Mouse (Mus musculus) MEL (cell line): ENCODE results near the gene Slc44a5. TPM values are rescaled to one million over a fixed set of nuclear protein-coding genes. Genes with fewer than 3 reads are reported as not detected.
"Not testable (repeated sequence)": the region's sequence is repeated elsewhere in the genome, so short reads cannot be mapped to it uniquely, and the experiment has no call there.

Experiments
- DNase-seq: peaks from one replicate; pipeline ENCODE4 v3.0.0; 2011; ENCODE audit warnings: low read depth, low spot score
- H3K27ac ChIP-seq: 2 replicates; pipeline ENCODE4 v1.5.1; 2012; ENCODE audit warnings: low read depth, mild to moderate bottlenecking, control low read depth, low read length, moderate library complexity; ENCODE audit not compliant: control insufficient read depth
- H3K27me3 ChIP-seq, 2 experiments: fragments of 150-350 bp in 1 of 2; sonication (generic) in 1 of 2; 2 replicates each; pipeline ENCODE4 v1.6.1; 2012; ENCODE audit warnings: low read length in 2 of 2, mild to moderate bottlenecking in 2 of 2, improper control_type of control experiment in 1 of 2, moderate library complexity in 1 of 2; ENCODE audit not compliant: insufficient read depth in 2 of 2, control insufficient read depth in 1 of 2
- H3K36me3 ChIP-seq, 2 experiments: 2 replicates each; pipeline ENCODE4 v1.6.1; 2012 to 2014; ENCODE audit warnings: low read length in 2 of 2, improper control_type of control experiment in 1 of 2, inconsistent platforms in 1 of 2, mild to moderate bottlenecking in 1 of 2; ENCODE audit not compliant: insufficient read depth in 2 of 2, control insufficient read depth in 1 of 2
- H3K4me1 ChIP-seq, 2 experiments: fragments of 150-350 bp in 1 of 2; sonication (generic) in 1 of 2; 2 replicates each; pipeline ENCODE4 v1.6.1; 2012; ENCODE audit warnings: low read length in 2 of 2, improper control_type of control experiment in 1 of 2, mild to moderate bottlenecking in 1 of 2; ENCODE audit not compliant: insufficient read depth in 2 of 2, control insufficient read depth in 1 of 2
- H3K4me3 ChIP-seq, 2 experiments: fragments of 150-350 bp in 1 of 2; sonication (generic) in 1 of 2; 2 replicates each; pipeline ENCODE4 v1.5.1; 2012; ENCODE audit warnings: low read depth in 2 of 2, low read length in 2 of 2, mild to moderate bottlenecking in 2 of 2, moderate library complexity in 2 of 2, control low read depth in 1 of 2, improper control_type of control experiment in 1 of 2; ENCODE audit not compliant: control insufficient read depth in 1 of 2, insufficient read depth in 1 of 2
- H3K79me2 ChIP-seq: 2 replicates; pipeline ENCODE4 v1.6.1; 2012; ENCODE audit warnings: mild to moderate bottlenecking, low read length, moderate library complexity; ENCODE audit not compliant: control insufficient read depth, poor library complexity, insufficient read depth
- H3K9ac ChIP-seq: 2 replicates; pipeline ENCODE4 v1.6.1; 2012; ENCODE audit warnings: low read depth, mild to moderate bottlenecking, control low read depth, low read length, moderate library complexity; ENCODE audit not compliant: control insufficient read depth, poor library complexity, severe bottlenecking
- H3K9me3 ChIP-seq: fragments of 150-350 bp; sonication (generic); replicated peaks from 2 replicates; pipeline ENCODE4 v1.6.1; 2012; ENCODE audit warnings: mild to moderate bottlenecking, low read length, improper control_type of control experiment, moderate library complexity; ENCODE audit not compliant: insufficient read depth
- CHD1 ChIP-seq: IDR thresholded peaks from 2 replicates; pipeline ENCODE4 v1.6.1; 2012; ENCODE audit warnings: low read depth, mild to moderate bottlenecking, inconsistent platforms, low read length, improper control_type of control experiment
- CHD2 ChIP-seq: IDR thresholded peaks from 2 replicates; pipeline ENCODE4 v1.6.1; 2011; ENCODE audit warnings: low read length, improper control_type of control experiment
- E2F4 ChIP-seq: IDR thresholded peaks from 2 replicates; pipeline ENCODE4 v1.6.1; 2011; ENCODE audit warnings: low read depth, low read length, improper control_type of control experiment, borderline replicate concordance
- KAT2A ChIP-seq: conservative IDR thresholded peaks from 2 replicates; pipeline ENCODE4 v1.6.1; 2012; ENCODE audit warnings: low read depth, low read length, improper control_type of control experiment, inconsistent platforms
- MAFK ChIP-seq: IDR thresholded peaks from 2 replicates; pipeline ENCODE4 v1.6.1; 2011; ENCODE audit warnings: low read depth, mild to moderate bottlenecking, low read length, improper control_type of control experiment, borderline replicate concordance
- MYB ChIP-seq: IDR thresholded peaks from 2 replicates; pipeline ENCODE4 v1.6.1; 2011; ENCODE audit warnings: mild to moderate bottlenecking, low read depth, low read length, improper control_type of control experiment
- RAD21 ChIP-seq: IDR thresholded peaks from 2 replicates; pipeline ENCODE4 v1.6.1; 2011; ENCODE audit warnings: mild to moderate bottlenecking, low read depth, low read length, improper control_type of control experiment
- RCOR1 ChIP-seq: IDR thresholded peaks from 2 replicates; pipeline ENCODE4 v1.6.1; 2012; ENCODE audit warnings: low read depth, mild to moderate bottlenecking, inconsistent platforms, low read length, improper control_type of control experiment
- UBTF ChIP-seq: IDR thresholded peaks from 2 replicates; pipeline ENCODE4 v1.6.1; 2012; ENCODE audit warnings: low read depth, mild to moderate bottlenecking, inconsistent platforms, low read length, improper control_type of control experiment, moderate library complexity, borderline replicate concordance; ENCODE audit not compliant: insufficient read depth
- ZC3H11A ChIP-seq: IDR thresholded peaks from 2 replicates; pipeline ENCODE4 v1.6.1; 2012; ENCODE audit warnings: low read depth, mild to moderate bottlenecking, inconsistent platforms, low read length, improper control_type of control experiment
- polyA plus RNA-seq, 2 experiments: library from polyadenylated mRNA; stranded (reverse) in 1 of 2; unstranded in 1 of 2; fragments of >175 nt in 1 of 2; fragments of >200 nt in 1 of 2; gene quantifications; 2 replicates each; pipeline versions ENCODE4 v1.2.1 to v1.2.4; 2012; ENCODE audit warnings: low replicate concordance in 2 of 2, low read depth in 1 of 2; ENCODE audit not compliant: insufficient read length in 2 of 2, insufficient read depth in 1 of 2, missing spikeins in 1 of 2
- total RNA-seq: library from RNA; depleted of rRNA; stranded (reverse); fragments of 300-350 nt; gene quantifications from 2 replicates; pipeline ENCODE4 v1.2.3, GENCODE M21; 2012

Gene Slc44a5
- total and polyA plus RNA-seq, 3 experiments: not detected

DNA sequence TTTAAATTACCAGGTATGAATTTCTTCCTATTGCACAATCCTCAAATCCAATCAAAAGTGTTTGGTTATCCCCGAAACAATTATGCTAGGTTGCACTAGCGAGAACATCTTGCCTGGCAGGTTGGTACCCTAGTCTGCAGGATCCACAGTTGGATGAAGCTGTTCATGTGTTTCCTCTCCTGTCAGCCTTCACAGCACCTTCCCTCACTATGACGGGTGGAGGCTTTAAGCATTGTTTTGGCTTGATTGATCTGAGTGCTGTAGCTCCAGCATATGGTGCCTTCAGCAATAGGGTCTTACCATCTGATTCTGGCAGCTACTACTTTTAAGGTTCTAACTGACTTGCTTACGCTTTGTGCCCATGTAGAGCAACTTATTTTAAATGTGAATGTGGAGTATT is 176.5 kb downstream of the Slc44a5 start:
- TF ChIP-seq ZC3H11A (no peak), CHD2 (no peak), E2F4 (no peak), RAD21 (no peak), CHD1 (no peak), MAFK (no peak)
- H3K79me2 ChIP-seq: no peaks in the 10 kb centered on the region
- H3K4me1 ChIP-seq: no peaks in the 10 kb centered on the region
- no peaks in the 10 kb centered on the region for H3K9me3 ChIP-seq
- H3K27ac ChIP-seq: no peak overlapping the region
- no peak for DNase-seq
- no peaks in the 10 kb centered on the region for H3K36me3 ChIP-seq
- peaks cover 0 to 3% of the 10 kb centered on the region in 2 experiments; a peak in 2 of 4 replicates for H3K27me3 ChIP-seq
- H3K9ac ChIP-seq: no peak overlapping the region
- no peak overlapping the region for H3K4me3 ChIP-seq

DNA sequence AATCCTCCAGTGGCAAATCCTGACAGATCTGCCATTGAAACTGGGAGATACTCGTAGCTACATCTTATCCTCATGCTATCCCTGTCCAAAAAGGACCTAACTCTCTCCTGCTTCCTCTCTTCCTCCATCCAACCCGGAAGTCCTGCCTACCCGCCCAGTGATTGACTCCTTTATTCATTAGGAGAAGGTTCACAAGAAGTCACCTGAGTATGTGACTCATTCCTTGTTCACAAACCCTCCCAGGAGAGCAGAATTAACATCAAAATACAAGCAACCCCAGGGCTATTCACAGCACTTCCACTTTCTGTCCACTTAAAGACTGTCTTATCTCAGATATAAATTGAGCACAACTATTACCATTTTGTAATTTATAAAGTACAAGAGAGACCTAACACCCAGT is 180.3 kb downstream of the Slc44a5 start:
- not testable (repeated sequence) for H3K4me3 ChIP-seq, H3K79me2 ChIP-seq, DNase-seq, H3K9ac ChIP-seq, H3K4me1 ChIP-seq, H3K36me3 ChIP-seq, H3K9me3 ChIP-seq, H3K27me3 ChIP-seq, H3K27ac ChIP-seq

DNA sequence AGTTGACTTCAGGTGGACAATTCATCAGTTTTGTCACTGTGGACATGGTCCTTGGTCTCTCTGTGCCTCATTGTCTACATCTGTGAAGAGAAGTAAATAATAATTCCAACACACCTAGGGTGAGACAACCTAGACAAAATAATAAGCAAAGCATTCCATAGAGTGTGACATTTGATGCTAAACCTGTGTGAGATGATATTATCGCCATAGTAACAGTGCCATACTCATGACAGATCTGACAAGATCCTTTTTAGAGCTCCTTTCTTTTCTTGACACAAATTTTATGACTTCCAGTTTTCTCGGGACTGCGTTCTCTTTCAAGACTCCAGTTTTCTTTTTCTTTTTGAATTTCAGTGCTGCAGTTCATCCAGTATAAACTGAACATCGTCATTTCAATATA is 192.6 kb downstream of the Slc44a5 start:
- Histone ChIP-seq H3K4me3 (no peak overlapping the region), H3K27ac (no peak overlapping the region), H3K4me1 (no peaks in the 10 kb centered on the region), H3K9me3 (no peaks in the 10 kb centered on the region), H3K79me2 (no peaks in the 10 kb centered on the region), H3K9ac (no peak overlapping the region), H3K36me3 (no peaks in the 10 kb centered on the region), H3K27me3 (no peaks in the 10 kb centered on the region; a peak in 1 of 4 replicates)
- TF ChIP-seq E2F4: no peak
- no peak for TF ChIP-seq ZC3H11A
- TF ChIP-seq CHD2: no peak
- no peak for TF ChIP-seq UBTF
- DNase-seq: no peak

DNA sequence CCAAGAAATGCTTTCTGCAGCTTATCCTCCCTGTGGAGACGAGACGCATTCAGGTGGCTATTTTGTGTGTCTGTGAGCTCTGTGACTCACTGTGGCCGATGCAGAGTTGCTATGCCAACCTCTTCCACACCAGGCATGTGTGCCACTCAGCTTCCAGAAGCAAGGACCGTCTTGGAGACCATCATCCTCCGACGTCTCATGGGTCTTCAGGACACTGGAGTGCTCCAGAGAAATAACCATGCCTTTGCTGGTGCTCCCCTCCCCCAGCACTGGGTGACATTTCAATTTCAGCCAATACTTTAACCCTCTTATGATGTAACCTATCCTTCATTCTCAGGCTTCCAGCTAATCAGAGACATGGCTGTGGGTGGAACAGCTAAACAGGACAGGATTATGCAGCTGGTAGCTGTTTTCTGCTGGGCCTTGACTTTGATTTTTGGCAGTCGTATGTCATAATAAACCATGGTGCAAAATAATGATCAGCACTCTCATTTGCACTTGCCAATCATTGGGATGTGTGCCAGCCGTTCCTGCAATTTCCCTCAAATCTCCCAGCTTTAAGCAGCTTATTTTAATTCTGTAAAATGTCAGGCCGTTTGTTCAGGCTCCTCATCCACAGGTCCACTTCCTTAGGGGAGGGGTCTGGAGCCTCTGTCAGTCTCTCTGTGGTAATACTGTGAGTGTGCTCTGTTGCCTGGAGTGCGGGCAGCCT is 198.8 kb downstream of the Slc44a5 start:
- no peak for DNase-seq
- no peaks in the 10 kb centered on the region for H3K9me3 ChIP-seq

More for the DNA sequence above, 198.8 kb downstream of the Slc44a5 start:
- no peak overlapping the region for H3K9ac ChIP-seq
- H3K27ac ChIP-seq: no peak overlapping the region
- H3K4me1 ChIP-seq: no peaks in the 10 kb centered on the region
- TF ChIP-seq RCOR1 (no peak), ZC3H11A (no peak), MYB (no peak), KAT2A (no peak)
- TF ChIP-seq, all 39 proteins: peak for 0
- Histone ChIP-seq H3K27me3 (no peaks in the 10 kb centered on the region), H3K79me2 (no peaks in the 10 kb centered on the region), H3K36me3 (no peaks in the 10 kb centered on the region), H3K4me3 (no peak overlapping the region)
